Mouse (Mus musculus): ENCODE results near the gene Fabp1. TPM values are rescaled to one million over a fixed set of nuclear protein-coding genes. Genes with fewer than 3 reads are reported as not detected.

Fabp1 gene
- total RNA-seq, 2 experiments from 2014 or later, result not detected

GRCm38 (mm10) chr6:71212471-71212870 is 12.8 kb downstream of the Fabp1 start:
- DNase-seq, result no peak

- no peak for DNase-seq
These were observed 21.9 kb downstream of the Fabp1 start for GRCm38 (mm10) chr6:71221501-71221900.

- DNase-seq, result no peak
These were observed 24.7 kb downstream of the Fabp1 start for GRCm38 (mm10) chr6:71224184-71224943.

- DNase-seq, result no peak
These were observed 26.9 kb downstream of the Fabp1 start for GRCm38 (mm10) chr6:71226544-71226943.

GRCm38 (mm10) chr6:71227157-71227770 is 27.6 kb downstream of the Fabp1 start:
- peak; percentile 41 for DNase-seq

- DNase-seq, result no peak
These were observed 35.5 kb downstream of the Fabp1 start for GRCm38 (mm10) chr6:71235121-71235520.

GRCm38 (mm10) chr6:71235944-71236343 is 36.3 kb downstream of the Fabp1 start:
- DNase-seq, result no peak

- no peak for DNase-seq
These were observed 36.9 kb downstream of the Fabp1 start for GRCm38 (mm10) chr6:71236506-71236905.

GRCm38 (mm10) chr6:71237031-71237431 is 37.4 kb downstream of the Fabp1 start:
- no peak for DNase-seq

GRCm38 (mm10) chr6:71239069-71239750 is 39.6 kb downstream of the Fabp1 start:
- DNase-seq, result no peak

GRCm38 (mm10) chr6:71240831-71241230 is 41.2 kb downstream of the Fabp1 start:
- no peak for DNase-seq

- DNase-seq, result no peak
These were observed 43.2 kb downstream of the Fabp1 start for GRCm38 (mm10) chr6:71242811-71243210.

GRCm38 (mm10) chr6:71243258-71243657 is 43.6 kb downstream of the Fabp1 start:
- no peak for DNase-seq

GRCm38 (mm10) chr6:71248420-71248819 is 48.8 kb downstream of the Fabp1 start:
- DNase-seq, result no peak

GRCm38 (mm10) chr6:71249615-71250014 is 50.0 kb downstream of the Fabp1 start:
- no peak for DNase-seq

GRCm38 (mm10) chr6:71250951-71251350 is 51.3 kb downstream of the Fabp1 start:
- DNase-seq, result no peak

- DNase-seq, result no peak
These were observed 54.8 kb downstream of the Fabp1 start for GRCm38 (mm10) chr6:71254456-71254855.

Other genes starting within 250 kb of the Fabp1 start
- gene Foxi3, start 243.3 kb upstream of the Fabp1 start, total RNA-seq (2021), result not detected
- gene Thnsl2, start 55.4 kb upstream of the Fabp1 start, total RNA-seq (2021), result 1 to 10 TPM; 4.8 to 5.3 TPM
- 10 to 100 TPM; 55.9 to 61.1 TPM for gene Krcc1, start 71.8 kb downstream of the Fabp1 start, total RNA-seq (2021)
- 100 to 1,000 TPM; 351 to 365 TPM for gene Smyd1, start 122.4 kb downstream of the Fabp1 start, total RNA-seq (2021)
- gene Cd8b1, start 123.0 kb downstream of the Fabp1 start, total RNA-seq (2021), result under 1 TPM; 0.23 to 0.31 TPM
- gene Cd8a, start 173.6 kb downstream of the Fabp1 start, total RNA-seq (2021), result under 1 TPM; 0.14 to 0.36 TPM
- gene Rmnd5a, start 240.8 kb downstream of the Fabp1 start, total RNA-seq (2021), result 10 to 100 TPM; 42.1 to 43.9 TPM